Mouse (Mus musculus): Measurements from ENCODE around the gene Hint2. TPM values are rescaled to one million over a fixed set of nuclear protein-coding genes. Genes with fewer than 3 reads are reported as not detected.

Gene Hint2
- polyA plus RNA-seq, 1 experiment from 2014 or later: 73.0 TPM

DNA sequence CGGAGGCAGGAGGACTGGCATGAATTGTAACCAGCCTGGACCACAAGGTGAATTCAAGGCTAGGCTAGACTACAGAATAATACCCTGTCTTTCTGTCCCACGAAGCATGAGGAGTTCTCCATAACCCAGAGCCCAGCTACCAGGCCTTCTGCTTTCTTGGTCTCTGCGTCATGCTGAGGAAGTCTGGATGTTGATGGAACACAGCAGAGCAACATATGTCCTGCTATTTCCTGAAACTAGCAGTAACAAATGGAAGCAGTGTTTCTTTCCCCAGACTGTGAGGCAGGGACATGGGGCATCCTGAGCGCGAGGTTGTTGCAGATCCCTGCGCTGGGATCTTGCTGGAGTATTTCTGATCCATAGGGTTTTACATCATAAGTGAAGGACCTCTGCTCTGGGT, 22.3 kb upstream of the Hint2 start:
- no peaks in the 10 kb centered on the region for H3K4me1 ChIP-seq (replicated peaks)
- H3K27ac ChIP-seq (replicated peaks): no peak overlapping the region
- H3K9ac ChIP-seq: no peak overlapping the region
- no peak overlapping the region for H3K4me2 ChIP-seq
- peaks cover 82% of the 10 kb centered on the region for H3K36me3 ChIP-seq
- no peaks in the 10 kb centered on the region for H3K9me3 ChIP-seq
- WGBS: 92% methylated on average over 6 of the region's 6 CpGs
- no peaks in the 10 kb centered on the region for H3K27me3 ChIP-seq
- no peak overlapping the region for H3K4me3 ChIP-seq
- ATAC-seq (ENCODE audit: low FRiP score, low read depth): no peak

DNA sequence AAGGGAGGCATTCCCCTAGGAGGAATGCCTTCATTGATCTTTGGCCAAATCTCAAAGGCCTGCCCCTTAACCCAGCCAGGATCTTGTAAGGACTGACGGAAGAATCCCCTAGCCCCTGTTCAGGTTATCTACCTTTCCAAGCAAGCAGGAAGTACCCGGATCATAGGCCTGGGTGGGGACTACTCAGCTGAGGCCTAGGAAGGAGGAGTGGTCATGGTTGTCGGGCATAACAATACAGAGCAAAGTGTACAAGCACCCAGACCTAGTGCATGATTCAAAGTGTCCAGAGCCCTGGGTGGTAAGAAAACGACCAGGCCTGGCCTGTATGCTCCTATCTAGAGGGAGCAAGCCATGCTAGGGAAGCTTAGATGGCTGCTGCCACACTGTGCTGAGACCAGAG, 19.3 kb upstream of the Hint2 start:
- H3K27ac ChIP-seq (replicated peaks): no peak overlapping the region
- H3K27me3 ChIP-seq: no peaks in the 10 kb centered on the region
- H3K4me1 ChIP-seq (replicated peaks): peaks cover 24% of the 10 kb centered on the region
- H3K9ac ChIP-seq: no peak overlapping the region
- ATAC-seq (ENCODE audit: low FRiP score, low read depth): no peak
- no peaks in the 10 kb centered on the region for H3K9me3 ChIP-seq
- H3K4me3 ChIP-seq: no peak overlapping the region
- 75% methylated on average over 4 of the region's 4 CpGs for WGBS
- no peak overlapping the region for H3K4me2 ChIP-seq
- peaks cover 56% of the 10 kb centered on the region for H3K36me3 ChIP-seq

DNA sequence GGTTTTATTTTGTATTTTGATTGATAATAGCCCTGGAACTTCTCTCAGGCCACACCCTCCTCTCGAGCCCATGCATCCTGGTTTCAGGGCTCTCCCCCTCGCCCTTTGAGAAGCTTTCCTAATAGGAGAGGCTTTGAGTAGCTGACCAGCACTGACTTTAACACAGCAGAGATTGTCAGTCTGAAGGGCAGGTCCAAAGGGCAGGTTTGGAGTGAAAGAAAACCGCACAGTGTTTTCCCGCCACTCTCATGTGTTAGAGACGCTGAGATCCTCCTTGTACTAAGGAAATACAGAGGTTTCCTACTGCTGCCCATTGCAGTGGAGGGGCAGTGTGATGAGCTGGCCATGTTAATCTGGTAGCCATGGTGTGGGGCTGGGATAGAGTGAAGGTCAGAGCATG, 18.7 kb upstream of the Hint2 start:
- no peaks in the 10 kb centered on the region for H3K9me3 ChIP-seq
- peaks cover 53% of the 10 kb centered on the region for H3K36me3 ChIP-seq
- no peak overlapping the region for H3K9ac ChIP-seq
- H3K4me3 ChIP-seq: no peak overlapping the region
- H3K27me3 ChIP-seq: no peaks in the 10 kb centered on the region
- ATAC-seq (ENCODE audit: low FRiP score, low read depth): no peak
- H3K27ac ChIP-seq (replicated peaks): no peak overlapping the region
- peaks cover 31% of the 10 kb centered on the region for H3K4me1 ChIP-seq (replicated peaks)
- 80% methylated on average over 5 of the region's 5 CpGs for WGBS
- no peak overlapping the region for H3K4me2 ChIP-seq

DNA sequence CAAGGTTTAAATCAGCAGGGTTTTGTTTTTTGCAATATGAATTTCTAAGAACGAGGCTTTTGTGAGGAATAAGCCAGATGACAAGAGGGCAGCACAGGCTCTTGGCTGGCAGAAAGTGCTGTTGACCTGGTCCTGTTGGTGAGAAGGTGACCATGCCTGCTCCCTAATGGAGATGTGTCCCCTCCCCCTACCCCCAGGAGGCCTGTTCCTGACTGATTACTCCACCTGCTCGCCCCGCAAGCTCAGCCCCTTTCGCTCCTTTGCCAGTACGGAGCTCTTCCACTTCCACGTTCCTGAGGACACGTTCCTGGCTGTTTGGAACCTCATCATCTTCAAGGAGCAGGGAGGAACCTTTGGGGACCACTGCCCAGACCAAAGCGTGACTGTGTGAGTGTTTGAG, 17.4 kb upstream of the Hint2 start:
- no peak overlapping the region for H3K4me2 ChIP-seq
- H3K9ac ChIP-seq: no peak overlapping the region
- no peaks in the 10 kb centered on the region for H3K9me3 ChIP-seq
- no peaks in the 10 kb centered on the region for H3K27me3 ChIP-seq
- WGBS: 67% methylated on average over 8 of the region's 8 CpGs
- no peak overlapping the region for H3K27ac ChIP-seq (replicated peaks)
- peaks cover 46% of the 10 kb centered on the region for H3K36me3 ChIP-seq
- peaks cover 36% of the 10 kb centered on the region for H3K4me1 ChIP-seq (replicated peaks)
- no peak for ATAC-seq (ENCODE audit: low FRiP score, low read depth)
- no peak overlapping the region for H3K4me3 ChIP-seq

DNA sequence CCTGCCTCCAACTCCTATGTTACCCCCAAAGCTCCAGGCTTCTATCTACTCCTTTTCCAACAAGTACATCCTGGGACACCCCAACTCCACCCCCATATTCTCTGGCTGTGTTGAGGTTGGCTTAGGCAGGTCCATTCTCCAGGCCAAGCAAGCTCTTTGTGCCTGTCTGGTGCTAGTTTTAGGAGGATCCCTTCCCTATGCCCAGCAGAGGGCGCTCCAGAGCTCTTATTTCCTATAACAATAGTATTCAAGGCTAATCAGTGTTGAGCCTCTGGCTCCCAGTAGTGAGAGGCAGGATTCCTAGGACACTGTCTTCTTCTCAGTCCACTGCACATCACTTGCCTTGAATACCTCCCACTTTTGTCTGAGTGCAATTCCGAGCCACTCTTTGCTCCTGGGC, 15.8 kb upstream of the Hint2 start:
- H3K27ac ChIP-seq (replicated peaks): no peak overlapping the region
- no peaks in the 10 kb centered on the region for H3K27me3 ChIP-seq
- peaks cover 31% of the 10 kb centered on the region for H3K36me3 ChIP-seq
- peaks cover 41% of the 10 kb centered on the region for H3K4me1 ChIP-seq (replicated peaks)
- peak overlapping the region; percentile 91 for H3K4me2 ChIP-seq
- peak overlapping the region; percentile 93; the same call in 1 of the 2 replicates for H3K4me3 ChIP-seq
- no peaks in the 10 kb centered on the region for H3K9me3 ChIP-seq
- H3K9ac ChIP-seq: no peak overlapping the region
- ATAC-seq (ENCODE audit: low FRiP score, low read depth): peak; percentile 28; the same call in 1 of the 2 replicates
- 0% methylated on average over 2 of the region's 2 CpGs for WGBS

DNA sequence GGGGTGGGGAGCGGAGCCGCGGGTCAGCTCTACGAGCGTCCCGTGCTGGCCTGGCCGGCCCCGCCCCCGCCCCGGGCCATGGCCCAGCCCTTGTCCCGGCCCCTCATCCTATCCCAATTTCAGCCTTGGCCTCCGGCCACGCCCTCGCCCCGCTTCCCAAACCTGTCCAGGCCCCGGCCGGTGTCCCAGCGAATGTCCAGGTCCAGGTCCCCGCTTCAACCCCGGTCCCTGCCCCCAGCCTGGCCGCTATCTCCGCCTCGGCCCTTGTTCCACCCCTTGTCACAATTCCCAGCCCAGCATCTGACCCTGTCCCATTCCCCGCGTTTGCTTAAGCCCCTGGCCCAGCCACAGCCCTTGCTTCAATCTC, 13.1 kb upstream of the Hint2 start:
- Histone ChIP-seq H3K9ac (peak overlapping the region; percentile 97), H3K36me3 (peaks cover 6% of the 10 kb centered on the region)
- under 1% methylated on average over 25 of the region's 25 CpGs for WGBS

DNA sequence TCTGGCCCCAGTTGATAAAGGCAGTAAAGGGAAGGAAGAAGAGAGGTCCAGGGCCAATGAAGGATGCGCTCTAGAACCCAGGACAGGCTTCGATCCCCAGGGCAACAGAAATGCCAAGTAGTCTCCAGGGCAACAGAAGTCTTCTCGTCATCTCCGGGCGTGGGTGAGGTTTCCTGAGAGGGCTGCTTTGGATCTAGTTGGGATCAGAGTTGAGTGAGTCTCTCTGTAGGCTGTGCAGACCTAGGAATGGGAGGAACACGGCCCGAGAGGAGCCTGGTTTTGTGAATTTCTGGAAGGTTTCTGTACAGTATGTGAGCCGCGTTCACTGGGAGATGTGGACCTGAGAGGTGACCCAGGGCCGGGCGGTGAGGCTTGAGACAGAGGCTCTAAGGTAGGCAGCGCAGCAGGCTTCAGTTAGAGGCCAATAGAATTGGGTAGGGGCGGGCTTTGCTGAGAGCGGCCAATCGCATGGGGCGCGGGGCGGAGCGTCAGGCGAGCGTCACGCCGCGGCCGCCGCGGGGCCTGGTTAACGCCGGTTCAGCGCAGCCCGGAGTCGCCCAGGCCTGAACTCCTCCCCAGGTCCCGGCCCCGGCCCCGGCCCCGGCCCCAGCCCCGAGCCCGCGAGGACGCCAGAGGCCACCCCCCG, 12.6 kb upstream of the Hint2 start, which contains the start of the genes Tmem8b and Fam221b:
TSS of gene Tmem8b (plus strand) at position 190 of the 646 bp plus-strand sequence.
TSS of gene Fam221b (minus strand) at position 364 of the 646 bp plus-strand sequence.
- peak within 1 kb of the TSS; percentile 91 for H3K4me2 ChIP-seq
- peak within 1 kb of the TSS; percentile 97 for H3K9ac ChIP-seq
- peaks cover under 1% of the 10 kb centered on the region; the same call in 1 of the 2 replicates for H3K36me3 ChIP-seq
- H3K4me1 ChIP-seq (replicated peaks): peaks cover 41% of the 10 kb centered on the region
- H3K4me3 ChIP-seq: peak within 1 kb of the TSS; percentile 93
- peak within 1 kb of the TSS; percentile 75 for H3K27ac ChIP-seq (replicated peaks)
- H3K9me3 ChIP-seq: no peaks in the 10 kb centered on the region
- under 1% methylated on average over 36 of the region's 41 CpGs for WGBS
- peaks cover 5% of the 10 kb centered on the region for H3K27me3 ChIP-seq
- ATAC-seq (ENCODE audit: low FRiP score, low read depth): peak; percentile 96

More for the DNA sequence above, 13.1 kb upstream of the Hint2 start:
- Histone ChIP-seq H3K4me3 (peak overlapping the region; percentile 93), H3K4me1 (replicated peaks) (peaks cover 41% of the 10 kb centered on the region), H3K4me2 (peak overlapping the region; percentile 91), H3K9me3 (no peaks in the 10 kb centered on the region), H3K27me3 (peaks cover 4% of the 10 kb centered on the region), H3K27ac (replicated peaks) (peak overlapping the region; percentile 75)
- ATAC-seq (ENCODE audit: low FRiP score, low read depth): peak; percentile 72

DNA sequence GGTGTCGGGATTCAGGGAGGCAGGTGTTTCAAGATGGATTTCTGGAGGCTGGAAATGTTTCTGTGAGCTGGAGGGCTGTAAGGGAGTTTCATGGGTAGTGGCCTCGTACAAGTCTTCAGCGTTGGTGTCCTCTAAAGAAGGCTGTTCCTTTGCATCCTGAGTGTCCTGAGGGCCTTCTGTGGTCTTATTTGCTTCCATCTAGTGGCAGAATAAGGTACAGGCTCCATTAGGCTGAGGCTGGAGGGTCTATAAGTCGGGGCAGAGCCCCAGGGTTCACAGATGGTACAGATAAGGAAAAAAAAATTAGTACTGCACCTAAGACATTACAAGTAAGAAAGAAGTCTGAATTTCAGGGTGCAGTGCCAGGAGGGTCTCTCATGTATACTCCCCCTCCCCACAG, 10.1 kb upstream of the Hint2 start:
- no peaks in the 10 kb centered on the region for H3K36me3 ChIP-seq
- no peak overlapping the region for H3K4me3 ChIP-seq
- no peak overlapping the region for H3K4me2 ChIP-seq
- peaks cover 24% of the 10 kb centered on the region for H3K4me1 ChIP-seq (replicated peaks)
- peaks cover 24% of the 10 kb centered on the region for H3K27me3 ChIP-seq
- H3K9ac ChIP-seq: no peak overlapping the region
- no peak overlapping the region for H3K27ac ChIP-seq (replicated peaks)
- WGBS: 22% methylated on average over 4 of the region's 4 CpGs
- H3K9me3 ChIP-seq: no peaks in the 10 kb centered on the region
- no peak for ATAC-seq (ENCODE audit: low FRiP score, low read depth)

DNA sequence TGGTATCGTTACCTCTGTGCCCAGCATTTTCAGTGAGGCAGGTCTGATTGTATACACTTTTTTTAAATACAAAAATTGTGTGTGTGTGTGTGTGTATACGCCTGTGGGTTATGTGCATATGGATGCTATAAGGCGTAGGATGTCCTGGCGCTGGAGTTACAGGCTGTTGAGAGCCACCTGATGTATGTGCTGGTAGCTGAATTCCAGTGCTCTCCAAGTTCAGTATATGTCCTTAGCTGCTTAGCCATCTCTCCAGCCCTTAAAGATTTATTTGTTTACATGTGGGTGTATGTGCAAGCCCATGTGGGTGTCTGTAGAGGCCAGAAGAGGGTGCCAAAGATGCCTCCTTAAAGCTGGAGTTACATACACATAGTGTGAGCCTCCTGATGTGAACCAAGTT, 880 bp upstream of the Hint2 start:
- H3K4me2 ChIP-seq: peak overlapping the region; percentile 81
- WGBS: 60% methylated on average over 4 of the region's 4 CpGs
- 0 out of 2 replicates have a peak overlapping the region, but pooled peaks have one; percentile 40 for H3K9ac ChIP-seq
- H3K27me3 ChIP-seq: peaks cover 8% of the 10 kb centered on the region; the same call in 1 of the 2 replicates
- H3K4me1 ChIP-seq (replicated peaks): peaks cover 23% of the 10 kb centered on the region
- peak overlapping the region; percentile 92 for H3K4me3 ChIP-seq
- no peaks in the 10 kb centered on the region for H3K9me3 ChIP-seq
- peak overlapping the region; percentile 95; the same call in 1 of the 2 replicates for H3K27ac ChIP-seq (replicated peaks)
- no peak for ATAC-seq (ENCODE audit: low FRiP score, low read depth)
- H3K36me3 ChIP-seq: no peaks in the 10 kb centered on the region

DNA sequence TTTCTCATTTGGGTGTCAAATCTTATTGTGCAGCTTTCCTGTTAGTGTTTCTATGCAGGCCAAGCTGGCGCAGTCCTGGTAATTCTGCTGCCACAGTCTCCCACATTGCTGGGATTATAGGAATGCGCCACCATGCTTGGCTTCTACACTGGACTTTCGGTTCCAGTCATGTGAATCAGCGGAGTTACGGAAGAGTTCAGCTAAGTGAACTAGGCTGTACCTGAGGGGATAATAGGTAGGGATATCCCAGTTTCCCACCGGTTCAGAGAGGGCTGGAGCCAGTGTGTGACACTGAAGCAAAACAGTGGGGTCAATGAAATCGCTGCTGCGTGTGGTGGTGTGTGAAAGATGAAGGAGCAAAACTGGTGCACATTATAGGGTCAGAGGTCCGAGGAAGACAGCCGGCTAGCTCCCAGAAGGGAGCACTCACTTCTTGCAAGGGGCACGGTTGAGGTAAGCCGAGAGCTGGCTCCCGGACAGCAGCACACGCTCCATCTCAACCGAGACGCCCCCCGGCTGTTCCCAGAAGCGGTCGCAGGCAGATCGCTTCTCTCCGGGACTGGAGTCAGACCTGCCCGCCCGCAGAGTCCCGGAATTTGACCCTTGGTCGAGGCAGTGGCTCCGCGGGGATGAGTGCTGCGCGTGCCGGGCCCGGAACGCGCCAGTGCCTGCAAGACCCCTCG, 469 bp downstream of the Hint2 start:
- no peak for ATAC-seq (ENCODE audit: low FRiP score, low read depth)

DNA sequence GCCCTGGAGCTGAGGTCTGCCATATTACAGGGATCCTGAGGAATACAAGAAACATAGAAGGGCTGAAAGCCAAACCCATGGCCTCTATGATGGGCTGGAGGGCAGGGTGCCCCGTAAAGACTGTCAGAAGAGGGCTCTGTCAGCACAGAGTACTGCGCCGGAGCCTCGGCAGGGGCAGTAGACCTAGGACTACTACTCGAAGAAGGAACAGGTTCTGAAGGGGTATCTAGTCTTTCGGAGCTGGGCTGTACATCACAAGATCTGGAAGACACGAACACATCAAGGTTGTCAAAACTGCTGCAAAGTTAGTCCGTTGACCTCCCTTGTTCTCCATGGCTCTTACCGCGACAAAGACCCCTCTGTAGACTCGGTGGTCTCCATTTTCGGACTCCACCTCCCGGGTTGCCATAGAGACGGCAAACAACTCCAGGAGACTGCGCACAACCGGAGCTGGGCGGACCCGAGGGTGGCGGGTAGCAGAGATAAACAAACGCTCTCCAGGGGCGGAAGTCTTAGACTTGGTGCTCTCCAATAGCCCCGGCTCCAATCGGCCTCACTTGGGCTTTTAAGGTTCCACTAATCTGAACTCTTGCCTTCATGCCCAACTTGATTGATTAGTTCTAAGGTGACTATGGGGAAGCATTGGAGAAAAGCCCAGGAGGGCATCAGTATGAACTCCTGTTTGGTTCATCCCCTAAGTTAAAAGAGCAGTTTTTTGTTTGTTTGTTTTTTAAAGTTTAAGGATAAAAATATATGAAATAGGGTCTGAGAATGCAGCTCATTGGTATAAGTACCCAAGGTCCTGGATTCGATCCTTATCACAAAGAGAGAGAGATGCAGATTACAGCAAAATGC, 2.9 kb downstream of the Hint2 start, which contains the start of gene Spag8:
TSS of gene Spag8 (minus strand) at position 434 of the 855 bp plus-strand sequence.
- no peaks in the 10 kb centered on the region for H3K27me3 ChIP-seq
- 0 out of 2 replicates have a peak, but pooled peaks cover 3% of the 10 kb centered on the region for H3K9me3 ChIP-seq
- H3K36me3 ChIP-seq: peaks cover 11% of the 10 kb centered on the region; the same call in 1 of the 2 replicates
- 13% methylated on average over 24 of the region's 24 CpGs for WGBS
- H3K4me1 ChIP-seq (replicated peaks): peaks cover 23% of the 10 kb centered on the region
- peak within 1 kb of the TSS; percentile 32 for H3K4me3 ChIP-seq
- 0 out of 2 replicates have a peak within 1 kb of the TSS, but pooled peaks have one; percentile 20 for H3K9ac ChIP-seq
- no peak within 1 kb of the TSS for H3K27ac ChIP-seq (replicated peaks)
- H3K4me2 ChIP-seq: peak within 1 kb of the TSS; percentile 47
- ATAC-seq (ENCODE audit: low FRiP score, low read depth): 0 out of 2 replicates have a peak, but pooled peaks have one; percentile 17

More for the DNA sequence above, 469 bp downstream of the Hint2 start:
- Histone ChIP-seq H3K4me3 (peak overlapping the region; percentile 92), H3K9me3 (no peaks in the 10 kb centered on the region), H3K27ac (replicated peaks) (peak overlapping the region; percentile 95), H3K4me2 (peak overlapping the region; percentile 81), H3K27me3 (no peaks in the 10 kb centered on the region), H3K36me3 (0 out of 2 replicates have a peak, but pooled peaks cover under 1% of the 10 kb centered on the region), H3K4me1 (replicated peaks) (peaks cover 23% of the 10 kb centered on the region), H3K9ac (peak overlapping the region; percentile 93)
- 5% methylated on average over 34 of the region's 34 CpGs for WGBS
